Mouse (Mus musculus) kidney, embryonic 15.5 days (tissue): ENCODE measurements at regions not wholly inside any gene's neighbourhood (a gene's known extent, or its start where the extent isn't known, plus 50 kb on each side); places are given as distances from the start of the nearest gene placed in this dataset.

Experiments used
- ATAC-seq: fragments of 200-750 bp; cut with Nextera tagmentation; replicated peaks from 2 replicates; pipeline ENCODE4 v1.8.0; 2017; ENCODE audit warnings: moderate TSS enrichment; ENCODE audit not compliant: low FRiP score
- H3K27ac ChIP-seq: fragments of 300-500 bp; sonication (generic); 2 replicates; pipeline ENCODE4 v1.5.1; 2015; ENCODE audit warnings: mild to moderate bottlenecking, inconsistent platforms
- H3K27me3 ChIP-seq: fragments of 300-500 bp; sonication (generic); 2 replicates; pipeline ENCODE4 v1.6.1; 2015; ENCODE audit warnings: inconsistent platforms
- H3K36me3 ChIP-seq: fragments of 300-500 bp; sonication (generic); 2 replicates; pipeline ENCODE4 v1.6.1; 2015; ENCODE audit warnings: inconsistent platforms
- H3K4me1 ChIP-seq: fragments of 300-500 bp; sonication (generic); 2 replicates; pipeline ENCODE4 v1.6.1; 2015; ENCODE audit warnings: inconsistent platforms
- H3K4me2 ChIP-seq: fragments of 300-500 bp; sonication (generic); 2 replicates; pipeline ENCODE4 v1.6.1; 2015; ENCODE audit warnings: moderate library complexity, mild to moderate bottlenecking, inconsistent platforms
- H3K4me3 ChIP-seq: fragments of 300-500 bp; sonication (generic); replicated peaks from 2 replicates; pipeline ENCODE4 v1.5.1; 2015; ENCODE audit warnings: mild to moderate bottlenecking, inconsistent platforms
- H3K9ac ChIP-seq: fragments of 300-500 bp; sonication (generic); 2 replicates; pipeline ENCODE4 v1.6.1; 2015; ENCODE audit warnings: mild to moderate bottlenecking, inconsistent platforms
- H3K9me3 ChIP-seq: fragments of 300-500 bp; sonication (generic); replicated peaks from 2 replicates; pipeline ENCODE4 v1.6.1; 2016; ENCODE audit warnings: inconsistent platforms
- WGBS: fragments of 180-500 bp; shearing (Covaris S2); methylation state at CpG from one replicate; pipeline ENCODE4 v1.1.7; 2015; ENCODE audit warnings: mixed read lengths; 5-methylcytosine and 5-hydroxymethylcytosine counted together

DNA sequence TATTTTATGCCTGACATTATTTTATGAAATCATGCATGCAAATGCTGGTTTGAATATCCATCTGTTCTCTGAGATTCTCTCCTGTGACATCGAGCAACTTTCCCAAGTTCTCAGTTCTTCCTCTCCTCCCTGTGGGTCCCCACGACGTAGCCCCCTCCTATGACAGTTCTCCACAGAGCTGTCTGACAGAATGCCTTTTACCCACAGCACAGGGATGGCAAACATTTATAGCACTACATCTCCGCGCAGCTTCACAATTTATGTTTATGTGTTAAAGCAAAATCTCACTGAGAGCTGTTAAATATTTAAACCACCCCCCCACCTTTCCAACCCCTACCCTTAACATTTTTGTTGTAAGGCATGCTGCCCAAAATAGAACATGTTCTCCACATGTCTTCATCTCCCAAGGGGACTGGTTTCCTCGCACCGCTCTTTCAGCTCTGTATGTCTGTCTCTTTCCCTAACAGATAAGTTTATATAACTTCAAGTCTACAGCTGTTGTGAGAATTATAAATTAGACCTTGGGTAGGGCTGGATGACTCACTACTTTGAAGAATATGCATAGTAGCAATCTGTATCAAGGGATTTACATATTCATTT is 63.5 kb upstream of the Ndst3 start:
- Histone ChIP-seq H3K4me2 (no peak overlapping the region), H3K4me3 (no peak overlapping the region), H3K36me3 (no peaks in the 10 kb centered on the region), H3K9ac (no peak overlapping the region), H3K4me1 (no peaks in the 10 kb centered on the region), H3K27ac (no peak overlapping the region), H3K27me3 (no peaks in the 10 kb centered on the region), H3K9me3 (no peaks in the 10 kb centered on the region)
- ATAC-seq = no peak
- 72% methylated on average over 7 of the region's 7 CpGs for WGBS

DNA sequence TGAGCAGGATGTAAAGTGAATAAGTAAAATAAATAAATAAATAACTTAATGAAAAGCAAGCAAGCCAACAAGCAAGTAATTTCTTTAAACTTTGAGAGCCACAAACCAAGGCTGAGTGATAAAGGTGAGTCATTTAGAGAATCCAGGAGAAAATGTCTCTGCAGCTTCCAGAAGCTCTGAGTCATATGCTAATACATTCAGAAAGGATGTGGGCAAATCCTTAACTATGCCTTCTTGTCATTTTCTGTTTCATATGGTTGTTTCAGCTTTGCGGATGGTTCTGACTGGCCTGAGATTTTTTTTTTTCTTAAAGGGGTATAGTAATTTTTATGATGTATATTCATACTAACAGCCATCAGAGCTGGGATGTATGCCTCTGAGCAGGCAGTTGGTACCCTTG is 64.3 kb upstream of the Ndst3 start:
- no peak for ATAC-seq
- 83% methylated on average over 1 of the region's 1 CpGs for WGBS

DNA sequence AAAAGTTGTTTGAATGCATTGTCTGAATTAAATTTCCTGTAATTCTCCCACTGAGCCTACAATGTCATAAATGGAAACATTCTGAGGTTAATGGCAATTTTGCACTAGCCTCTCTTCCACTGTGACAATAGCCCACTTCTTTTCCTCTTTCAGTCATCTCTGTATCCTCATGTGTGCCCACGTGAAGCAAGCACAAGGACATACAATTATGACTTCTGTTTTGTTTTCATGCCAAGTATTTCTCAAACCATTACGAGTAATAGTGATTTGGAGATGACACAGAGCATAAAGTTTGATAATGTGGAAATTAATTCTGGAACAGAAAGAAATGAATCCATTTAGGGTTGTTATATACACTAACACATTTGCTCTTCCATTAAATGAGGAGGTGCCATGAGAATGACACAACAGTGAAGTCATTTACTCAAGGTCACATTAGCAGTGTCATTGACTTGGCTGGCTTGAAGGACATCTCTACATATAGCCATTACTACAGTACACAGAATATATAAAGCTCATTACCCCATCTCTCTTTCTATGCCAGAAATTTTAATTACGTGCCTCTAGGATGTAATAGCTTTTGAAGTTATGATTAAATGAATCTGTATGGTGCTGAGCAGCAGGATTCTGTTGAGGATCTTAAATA is 75.4 kb upstream of the Ndst3 start:
- Histone ChIP-seq H3K4me3 (no peak overlapping the region), H3K9me3 (no peaks in the 10 kb centered on the region), H3K36me3 (no peaks in the 10 kb centered on the region), H3K27ac (no peak overlapping the region), H3K4me1 (no peaks in the 10 kb centered on the region), H3K4me2 (no peak overlapping the region), H3K9ac (no peak overlapping the region), H3K27me3 (no peaks in the 10 kb centered on the region)
- no peak for ATAC-seq
- WGBS = 83% methylated on average over 3 of the region's 3 CpGs

More for the DNA sequence above, 64.3 kb upstream of the Ndst3 start:
- no peaks in the 10 kb centered on the region for H3K27me3 ChIP-seq
- H3K9me3 ChIP-seq = no peaks in the 10 kb centered on the region
- H3K4me2 ChIP-seq = no peak overlapping the region
- H3K9ac ChIP-seq = no peak overlapping the region
- H3K36me3 ChIP-seq = no peaks in the 10 kb centered on the region
- H3K4me1 ChIP-seq = no peaks in the 10 kb centered on the region
- no peak overlapping the region for H3K27ac ChIP-seq
- H3K4me3 ChIP-seq = no peak overlapping the region

DNA sequence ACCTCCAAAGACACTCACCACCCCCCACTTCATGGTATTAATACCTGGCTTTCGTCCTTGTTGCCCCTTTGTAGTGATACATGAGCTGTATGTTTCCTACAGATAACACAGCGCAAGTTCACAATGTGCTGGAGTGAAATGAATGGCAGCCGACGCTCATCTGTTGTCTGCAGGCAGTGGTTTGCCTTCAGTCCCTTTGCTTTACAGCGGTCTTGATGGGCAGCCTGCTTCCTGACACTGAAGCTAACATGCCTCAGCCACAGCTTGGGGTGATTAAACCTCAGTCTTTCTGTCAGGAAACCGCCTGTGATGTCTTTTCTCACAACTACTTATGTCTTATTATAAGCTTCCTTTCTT is 75.9 kb upstream of the Ndst3 start:
- Histone ChIP-seq H3K4me2 (no peak overlapping the region), H3K9me3 (no peaks in the 10 kb centered on the region), H3K27me3 (no peaks in the 10 kb centered on the region), H3K4me3 (no peak overlapping the region), H3K4me1 (no peaks in the 10 kb centered on the region), H3K36me3 (no peaks in the 10 kb centered on the region), H3K9ac (no peak overlapping the region), H3K27ac (no peak overlapping the region)
- ATAC-seq = no peak
- WGBS = 79% methylated on average over 6 of the region's 6 CpGs

DNA sequence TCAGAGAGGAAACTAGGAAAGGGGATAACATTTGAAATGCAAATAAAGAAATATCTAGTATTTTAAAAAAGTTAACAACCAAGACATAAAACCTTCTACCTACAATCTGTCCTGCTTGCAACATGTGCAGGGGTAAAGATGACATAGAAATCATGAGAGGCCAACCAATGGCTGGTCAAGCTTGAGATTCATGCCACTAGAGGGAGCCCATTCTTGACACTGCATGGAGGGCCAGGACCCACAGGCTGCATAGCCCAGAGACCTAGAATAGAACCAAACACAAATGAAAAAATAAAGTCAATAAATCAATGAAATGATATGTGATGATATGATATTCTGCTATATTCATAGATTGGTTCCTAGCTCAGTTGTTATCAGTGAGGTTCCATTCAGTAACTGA is 89.9 kb upstream of the Ndst3 start:
- no peaks in the 10 kb centered on the region for H3K27me3 ChIP-seq
- no peaks in the 10 kb centered on the region for H3K9me3 ChIP-seq
- no peak overlapping the region for H3K27ac ChIP-seq
- no peak overlapping the region for H3K4me2 ChIP-seq
- H3K36me3 ChIP-seq = no peaks in the 10 kb centered on the region
- peak; percentile 73; the same call in 1 of the 2 replicates for ATAC-seq
- H3K4me1 ChIP-seq = no peaks in the 10 kb centered on the region
- H3K4me3 ChIP-seq = no peak overlapping the region
- H3K9ac ChIP-seq = no peak overlapping the region

DNA sequence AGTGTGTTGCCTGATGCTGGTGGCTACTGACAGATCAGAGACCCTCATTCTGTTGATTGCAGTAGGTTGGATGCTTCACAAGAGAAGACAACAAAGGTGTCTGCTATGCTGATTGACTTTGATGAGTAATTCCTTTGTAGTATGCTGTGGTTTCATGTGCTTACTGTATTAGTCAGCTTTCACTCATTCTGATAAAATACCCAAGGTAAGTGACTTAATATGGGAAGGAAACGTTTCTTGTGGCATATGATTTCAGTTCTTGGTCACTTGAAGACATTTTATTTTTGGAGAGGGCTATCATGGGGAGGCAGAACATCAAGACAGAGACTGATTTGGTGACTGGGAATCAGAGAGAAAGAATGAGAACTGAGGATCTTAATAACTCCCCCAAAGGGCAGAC is 90.9 kb upstream of the Ndst3 start:
- no peak for ATAC-seq
- H3K4me2 ChIP-seq = no peak overlapping the region
- no peaks in the 10 kb centered on the region for H3K4me1 ChIP-seq
- no peaks in the 10 kb centered on the region for H3K9me3 ChIP-seq
- H3K27ac ChIP-seq = no peak overlapping the region
- no peak overlapping the region for H3K4me3 ChIP-seq
- WGBS = 69% methylated on average over 1 of the region's 1 CpGs
- no peak overlapping the region for H3K9ac ChIP-seq
- no peaks in the 10 kb centered on the region for H3K27me3 ChIP-seq
- H3K36me3 ChIP-seq = no peaks in the 10 kb centered on the region

DNA sequence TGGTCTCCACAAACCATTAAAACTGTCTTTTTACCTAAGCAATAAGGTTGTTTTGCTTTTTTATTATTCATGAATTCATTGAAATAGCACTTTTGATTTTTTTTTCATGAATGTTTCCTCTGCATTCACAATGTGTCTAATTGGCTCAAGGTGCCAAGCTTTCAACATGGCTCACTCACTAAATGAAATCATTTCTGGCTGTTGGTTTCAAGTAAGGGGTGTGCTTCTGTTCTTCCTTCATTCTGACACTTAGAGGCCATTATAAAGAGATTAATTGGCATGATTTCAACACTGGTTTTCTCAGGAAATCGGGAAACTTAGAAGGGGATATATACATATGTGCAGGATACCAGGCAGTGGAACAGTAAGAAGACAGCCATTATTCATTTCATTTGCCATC is 93.5 kb upstream of the Ndst3 start:
- Histone ChIP-seq H3K4me2 (no peak overlapping the region), H3K4me1 (no peaks in the 10 kb centered on the region), H3K27ac (no peak overlapping the region), H3K4me3 (no peak overlapping the region), H3K36me3 (no peaks in the 10 kb centered on the region), H3K9ac (no peak overlapping the region), H3K9me3 (no peaks in the 10 kb centered on the region), H3K27me3 (no peaks in the 10 kb centered on the region)
- WGBS = 65% methylated on average over 1 of the region's 1 CpGs
- ATAC-seq = no peak

DNA sequence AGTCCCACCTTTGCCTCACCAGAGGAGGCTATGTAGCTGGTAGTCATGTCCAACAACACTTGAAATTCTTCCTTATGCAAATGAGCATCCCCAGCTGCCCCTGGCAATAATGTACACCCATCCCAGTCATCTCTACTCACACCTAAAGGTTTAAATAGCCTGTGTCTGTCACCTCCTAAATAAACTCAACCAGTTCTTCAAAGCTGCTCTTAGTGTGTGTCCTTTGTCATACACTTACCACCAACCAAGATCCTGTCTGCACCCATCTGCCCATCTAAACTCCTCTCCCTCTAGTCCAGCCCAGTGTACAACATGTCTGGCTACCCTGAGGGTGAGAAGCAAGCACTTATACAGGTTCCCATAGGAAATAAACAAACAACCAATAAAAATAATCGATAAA is 103.4 kb upstream of the Ndst3 start:
- no peaks in the 10 kb centered on the region for H3K36me3 ChIP-seq
- no peak overlapping the region for H3K9ac ChIP-seq
- H3K9me3 ChIP-seq = no peaks in the 10 kb centered on the region
- ATAC-seq = no peak
- no peak overlapping the region for H3K4me3 ChIP-seq
- no peak overlapping the region for H3K4me2 ChIP-seq
- WGBS = 89% methylated on average over 1 of the region's 1 CpGs
- H3K4me1 ChIP-seq = no peaks in the 10 kb centered on the region
- no peak overlapping the region for H3K27ac ChIP-seq
- no peaks in the 10 kb centered on the region for H3K27me3 ChIP-seq

DNA sequence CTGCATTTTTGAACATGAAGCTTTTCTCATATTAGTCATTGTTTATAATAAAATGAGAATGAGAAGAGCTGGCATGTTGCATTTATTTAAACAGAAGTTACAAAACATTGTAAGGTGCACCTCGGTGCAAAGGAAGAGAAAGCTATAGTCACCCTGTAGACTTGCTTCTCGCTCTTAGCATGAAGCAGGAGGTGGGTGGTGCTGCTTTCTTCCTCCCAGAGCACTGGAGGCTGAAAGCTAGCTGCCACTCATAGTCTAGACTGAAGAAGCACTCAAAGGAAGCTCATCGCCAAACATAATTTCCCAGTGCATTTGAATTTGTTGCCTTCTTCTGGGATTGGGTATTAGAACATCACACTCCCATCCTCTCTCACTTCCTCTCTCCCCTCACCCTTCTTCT is 114.7 kb upstream of the Ndst3 start:
- Histone ChIP-seq H3K4me2 (no peak overlapping the region), H3K27me3 (no peaks in the 10 kb centered on the region), H3K4me1 (no peaks in the 10 kb centered on the region), H3K36me3 (no peaks in the 10 kb centered on the region), H3K27ac (no peak overlapping the region), H3K4me3 (no peak overlapping the region), H3K9ac (no peak overlapping the region), H3K9me3 (no peaks in the 10 kb centered on the region)
- no peak for ATAC-seq
- 93% methylated on average over 3 of the region's 3 CpGs for WGBS

DNA sequence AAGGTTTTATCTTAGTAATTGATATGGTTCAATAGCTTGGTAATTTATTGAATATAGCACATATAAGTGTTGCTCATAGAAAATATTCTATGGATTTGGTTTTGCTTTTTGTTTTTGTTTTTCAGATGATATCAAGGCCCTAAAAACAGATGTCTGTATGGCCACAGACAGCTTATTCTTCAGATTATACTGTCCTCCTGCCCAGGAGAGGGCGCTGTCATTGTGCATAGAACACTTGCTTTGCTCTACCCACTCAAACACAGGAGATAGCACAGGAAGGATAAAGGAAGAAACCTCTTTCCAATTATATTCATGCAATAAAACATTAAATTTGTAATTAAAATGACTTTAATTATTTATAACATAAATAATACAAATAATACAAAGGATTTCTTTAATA is 115.4 kb upstream of the Ndst3 start:
- Histone ChIP-seq H3K36me3 (no peaks in the 10 kb centered on the region), H3K27ac (no peak overlapping the region), H3K27me3 (no peaks in the 10 kb centered on the region), H3K4me3 (no peak overlapping the region), H3K9ac (no peak overlapping the region), H3K4me2 (no peak overlapping the region), H3K4me1 (no peaks in the 10 kb centered on the region), H3K9me3 (no peaks in the 10 kb centered on the region)
- no peak for ATAC-seq
- WGBS = 90% methylated on average over 1 of the region's 1 CpGs

DNA sequence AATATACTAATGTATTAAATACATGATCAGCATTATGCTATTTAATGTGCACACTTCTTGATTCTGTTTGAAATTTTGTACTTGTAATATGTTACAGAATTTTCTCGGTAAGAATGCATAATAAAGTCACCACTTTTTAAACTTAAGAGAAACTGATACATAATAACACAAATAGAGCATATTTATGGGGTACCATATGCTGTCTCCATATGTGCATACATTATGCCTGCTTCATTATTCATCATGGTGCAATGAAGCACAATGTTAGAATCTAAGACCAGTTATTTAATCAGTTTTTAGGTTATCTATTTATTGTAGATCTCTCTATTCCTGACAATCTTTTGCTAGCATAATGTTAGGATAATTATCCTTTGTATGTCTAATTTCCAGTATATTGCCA is 115.9 kb upstream of the Ndst3 start:
- H3K4me3 ChIP-seq = no peak overlapping the region
- H3K27me3 ChIP-seq = no peaks in the 10 kb centered on the region
- WGBS = 84% methylated on average over 1 of the region's 1 CpGs
- no peaks in the 10 kb centered on the region for H3K9me3 ChIP-seq
- ATAC-seq = no peak
- no peaks in the 10 kb centered on the region for H3K36me3 ChIP-seq
- no peak overlapping the region for H3K4me2 ChIP-seq
- H3K9ac ChIP-seq = no peak overlapping the region
- no peaks in the 10 kb centered on the region for H3K4me1 ChIP-seq
- no peak overlapping the region for H3K27ac ChIP-seq

DNA sequence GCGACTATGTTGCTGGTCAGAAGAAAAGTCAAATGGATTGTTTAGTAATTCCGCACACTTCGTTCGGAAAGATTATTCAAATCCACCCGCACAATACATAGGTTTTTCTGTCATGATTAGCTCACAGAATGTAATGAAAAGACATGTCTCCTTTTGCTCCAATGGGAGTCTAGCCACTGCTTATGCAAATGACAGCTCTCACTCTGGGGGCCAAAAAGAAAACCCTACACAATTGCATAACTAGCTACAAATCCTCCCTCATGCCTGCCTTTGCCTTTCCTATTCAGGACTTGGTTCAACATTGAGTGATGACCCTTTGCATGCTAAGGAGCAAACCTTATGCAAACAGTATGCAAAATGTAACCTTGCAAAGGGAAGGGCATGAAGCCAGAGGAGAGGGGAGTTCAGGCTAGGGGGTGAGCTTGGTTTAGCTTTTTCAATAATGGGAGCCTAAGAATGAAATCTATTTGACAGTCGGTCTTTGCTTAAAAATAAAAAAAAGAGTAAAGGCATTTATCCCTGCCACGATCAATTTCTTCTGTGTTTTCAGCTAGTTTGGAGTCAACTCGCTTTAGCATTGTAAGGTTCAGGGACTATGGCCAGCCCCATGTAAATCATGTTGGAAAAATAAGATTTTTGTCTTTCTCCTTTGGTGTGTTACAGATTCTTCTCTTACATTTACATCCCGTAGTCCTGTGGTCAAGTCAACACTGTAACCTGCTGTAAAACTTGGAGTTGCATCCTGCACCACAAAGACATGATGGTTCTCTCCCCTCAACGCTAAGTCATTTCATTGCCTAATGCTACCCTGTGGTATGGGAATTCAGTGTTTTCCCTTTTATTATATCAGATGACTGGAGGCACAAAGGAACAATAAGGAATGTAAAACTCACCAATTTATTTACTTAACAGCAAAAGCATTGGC is 119.6 kb upstream of the Ndst3 start:
- Histone ChIP-seq H3K9me3 (no peaks in the 10 kb centered on the region), H3K4me2 (no peak overlapping the region), H3K4me1 (no peaks in the 10 kb centered on the region), H3K36me3 (no peaks in the 10 kb centered on the region), H3K4me3 (no peak overlapping the region), H3K9ac (no peak overlapping the region), H3K27ac (no peak overlapping the region), H3K27me3 (no peaks in the 10 kb centered on the region)
- 85% methylated on average over 10 of the region's 10 CpGs for WGBS
- no peak for ATAC-seq
